Mouse (Mus musculus) embryonic facial prominence, embryonic 10.5 days (tissue): ENCODE measurements around the gene E130114P18Rik. TPM values are rescaled to one million over a fixed set of nuclear protein-coding genes. Genes with fewer than 3 reads are reported as not detected.

Experiments
- DNase-seq: peaks from one replicate; pipeline ENCODE4 v3.0.0-alpha.2; 2017; ENCODE audit warnings: low spot score
- H3K27ac ChIP-seq: fragments of 300-500 bp; sonication (generic); replicated peaks from 2 replicates; pipeline ENCODE4 v1.5.1; 2016; ENCODE audit warnings: mild to moderate bottlenecking
- H3K27me3 ChIP-seq: fragments of 300-500 bp; sonication (generic); replicated peaks from 2 replicates; pipeline ENCODE4 v1.6.1; 2016; ENCODE audit warnings: low read depth, mild to moderate bottlenecking; ENCODE audit not compliant: poor library complexity, severe bottlenecking
- H3K36me3 ChIP-seq: fragments of 300-500 bp; sonication (generic); replicated peaks from 2 replicates; pipeline ENCODE4 v1.6.1; 2016; ENCODE audit warnings: mild to moderate bottlenecking, moderate library complexity
- H3K4me1 ChIP-seq: fragments of 300-500 bp; sonication (generic); 2 replicates; pipeline ENCODE4 v1.6.1; 2016
- H3K4me3 ChIP-seq: fragments of 300-500 bp; sonication (generic); 2 replicates; pipeline ENCODE4 v1.5.1; 2016; ENCODE audit warnings: mild to moderate bottlenecking, moderate library complexity
- H3K9me3 ChIP-seq: fragments of 300-500 bp; sonication (generic); 2 replicates; pipeline ENCODE4 v1.6.1; 2016; ENCODE audit warnings: mild to moderate bottlenecking
- WGBS: fragments of 180-500 bp; shearing (Covaris S2); methylation state at CpG from one replicate; pipeline ENCODE4 v1.1.7; 2016; 5-methylcytosine and 5-hydroxymethylcytosine counted together
- polyA plus RNA-seq: library from polyadenylated mRNA; unstranded; fragments of >200 nt; fragmentation: Nextera tagmentation; extraction: Ambion mirVana; gene quantifications from 2 replicates; pipeline ENCODE4 v1.2.1, GENCODE M21; 2016

E130114P18Rik gene
- polyA plus RNA-seq, 1 experiment from 2014 or later: 10.9 TPM

GRCm38 (mm10) chr4:97772084-97772484, 5.8 kb downstream of the E130114P18Rik start:
- peak; percentile 99 for DNase-seq
- Histone ChIP-seq H3K27me3 (peaks cover 46% of the 10 kb centered on the region), H3K9me3 (no peaks in the 10 kb centered on the region), H3K4me1 (peaks cover 44% of the 10 kb centered on the region), H3K27ac (peak overlapping the region; percentile 92), H3K4me3 (peak overlapping the region; percentile 62), H3K36me3 (no peaks in the 10 kb centered on the region)
- WGBS: under 1% methylated on average over 25 of the region's 25 CpGs

GRCm38 (mm10) chr4:97771426-97771825, 6.5 kb downstream of the E130114P18Rik start:
- Histone ChIP-seq H3K27me3 (peaks cover 40% of the 10 kb centered on the region), H3K27ac (peak overlapping the region; percentile 92), H3K4me3 (peak overlapping the region; percentile 62), H3K9me3 (no peaks in the 10 kb centered on the region), H3K4me1 (peaks cover 37% of the 10 kb centered on the region), H3K36me3 (no peaks in the 10 kb centered on the region)
- no peak for DNase-seq
- WGBS: 16% methylated on average over 5 of the region's 5 CpGs

GRCm38 (mm10) chr4:97769861-97770260, 8.0 kb downstream of the E130114P18Rik start:
- no peak overlapping the region for H3K27ac ChIP-seq
- peaks cover 24% of the 10 kb centered on the region for H3K27me3 ChIP-seq
- H3K4me3 ChIP-seq: no peak overlapping the region
- no peak for DNase-seq
- H3K9me3 ChIP-seq: no peaks in the 10 kb centered on the region
- peaks cover 23% of the 10 kb centered on the region for H3K4me1 ChIP-seq
- 83% methylated on average over 1 of the region's 1 CpGs for WGBS
- no peaks in the 10 kb centered on the region for H3K36me3 ChIP-seq

DNA sequence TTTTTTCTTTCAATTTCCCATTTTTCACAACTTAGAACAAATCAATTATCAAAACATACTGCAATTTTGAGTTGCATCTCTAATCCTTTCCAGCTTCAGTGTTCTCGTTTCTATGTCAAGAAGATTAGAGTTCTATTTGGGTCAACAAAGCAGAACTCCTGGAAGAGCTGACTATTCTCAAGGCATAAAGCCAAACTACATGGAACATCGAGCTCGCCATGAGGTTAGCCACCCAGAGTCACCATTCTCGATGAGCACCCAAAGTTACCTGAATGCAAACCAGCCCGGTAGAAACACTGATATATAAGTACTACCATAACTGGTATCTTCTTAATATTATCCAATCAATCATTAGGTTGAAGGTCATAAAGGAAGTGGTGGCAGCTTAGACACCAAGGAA, 10.4 kb downstream of the E130114P18Rik start:
- 91% methylated on average over 5 of the region's 5 CpGs for WGBS
- no peak overlapping the region for H3K27ac ChIP-seq
- no peak for DNase-seq
- H3K4me3 ChIP-seq: no peak overlapping the region
- no peaks in the 10 kb centered on the region for H3K36me3 ChIP-seq
- H3K9me3 ChIP-seq: no peaks in the 10 kb centered on the region
- H3K4me1 ChIP-seq: peaks cover 9% of the 10 kb centered on the region
- H3K27me3 ChIP-seq: peaks cover 17% of the 10 kb centered on the region; the same call in 1 of the 2 replicates

DNA sequence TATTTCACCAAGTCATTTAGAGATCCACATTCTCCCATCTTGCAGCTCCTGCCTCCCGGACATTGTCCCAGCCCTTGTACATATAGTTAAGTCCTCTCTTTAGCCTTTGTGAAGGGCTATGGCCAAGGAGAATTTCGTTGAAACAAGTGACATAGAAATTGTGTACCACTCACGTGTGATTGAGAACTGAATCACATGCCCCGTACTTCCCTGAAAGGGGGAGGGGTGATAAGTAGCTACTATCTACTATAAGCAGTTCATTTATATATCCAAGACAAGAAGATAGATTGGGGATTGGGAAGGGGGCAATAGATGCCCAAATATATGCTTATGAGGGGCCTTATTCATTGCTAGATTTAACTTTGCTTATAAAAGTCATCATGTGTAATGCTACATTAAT, 10.9 kb downstream of the E130114P18Rik start:
- 77% methylated on average over 4 of the region's 4 CpGs for WGBS
- H3K36me3 ChIP-seq: no peaks in the 10 kb centered on the region
- H3K27me3 ChIP-seq: peaks cover 22% of the 10 kb centered on the region
- no peak overlapping the region for H3K27ac ChIP-seq
- no peak overlapping the region for H3K4me3 ChIP-seq
- no peaks in the 10 kb centered on the region for H3K9me3 ChIP-seq
- peaks cover 9% of the 10 kb centered on the region for H3K4me1 ChIP-seq
- no peak for DNase-seq

DNA sequence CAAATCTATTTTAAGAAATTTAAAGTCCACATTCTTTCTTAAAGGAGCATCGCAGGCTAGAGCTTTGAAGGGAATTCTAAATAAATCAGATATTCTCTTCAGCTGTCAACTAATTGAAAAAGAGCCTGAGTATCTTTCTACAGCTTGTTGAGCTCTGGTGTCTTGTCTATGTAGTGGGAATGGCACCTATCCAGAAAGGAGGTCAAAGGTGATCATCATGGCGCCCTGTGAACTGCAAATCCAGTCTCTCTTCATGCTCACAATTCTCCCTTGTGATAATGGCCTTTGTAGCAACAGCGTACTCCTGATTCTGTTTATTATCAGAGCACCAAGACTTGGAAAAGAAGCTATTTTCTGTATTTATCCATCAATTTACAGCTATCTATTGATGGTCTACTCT, 11.8 kb downstream of the E130114P18Rik start:
- 87% methylated on average over 3 of the region's 3 CpGs for WGBS
- Histone ChIP-seq H3K27me3 (peaks cover 31% of the 10 kb centered on the region), H3K4me1 (peaks cover 4% of the 10 kb centered on the region), H3K36me3 (no peaks in the 10 kb centered on the region), H3K27ac (no peak overlapping the region), H3K9me3 (no peaks in the 10 kb centered on the region), H3K4me3 (no peak overlapping the region)
- no peak for DNase-seq

DNA sequence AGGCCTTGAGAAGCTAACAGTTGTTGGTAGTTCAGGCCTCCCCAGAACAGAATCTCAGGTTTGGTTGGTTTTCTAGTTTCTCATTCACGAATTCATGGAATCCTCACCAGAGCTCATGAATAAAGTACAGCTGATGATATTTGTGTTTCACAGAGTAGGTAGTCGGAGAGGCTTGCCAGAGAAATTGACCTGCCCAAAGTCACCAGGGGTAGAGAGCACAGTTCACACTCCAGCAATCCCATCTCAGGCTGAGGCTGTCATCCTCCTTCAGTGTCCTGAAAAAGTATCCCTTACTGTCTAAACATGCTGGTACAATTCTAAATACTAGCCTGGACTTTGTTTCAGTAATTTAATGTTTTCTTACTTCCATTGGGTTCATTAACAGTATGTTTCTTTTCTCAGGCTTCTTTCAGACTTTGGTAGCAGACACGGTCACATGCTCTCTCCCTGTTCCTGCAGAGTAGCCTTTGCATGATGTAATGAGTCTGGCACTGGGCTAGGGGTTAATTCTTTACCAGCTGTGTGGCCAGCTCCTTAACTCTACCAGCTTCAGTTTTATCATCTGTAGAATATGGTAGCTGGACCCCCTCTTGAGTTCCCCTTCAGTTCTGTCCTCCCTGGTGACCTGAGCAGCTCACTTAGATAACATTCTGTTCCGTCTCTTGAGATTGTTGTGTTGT, 12.4 kb downstream of the E130114P18Rik start:
- 78% methylated on average over 4 of the region's 4 CpGs for WGBS
- no peaks in the 10 kb centered on the region for H3K36me3 ChIP-seq
- H3K27ac ChIP-seq: no peak overlapping the region
- peaks cover 37% of the 10 kb centered on the region for H3K27me3 ChIP-seq
- H3K9me3 ChIP-seq: no peaks in the 10 kb centered on the region
- peaks cover 4% of the 10 kb centered on the region for H3K4me1 ChIP-seq
- H3K4me3 ChIP-seq: no peak overlapping the region
- DNase-seq: no peak

DNA sequence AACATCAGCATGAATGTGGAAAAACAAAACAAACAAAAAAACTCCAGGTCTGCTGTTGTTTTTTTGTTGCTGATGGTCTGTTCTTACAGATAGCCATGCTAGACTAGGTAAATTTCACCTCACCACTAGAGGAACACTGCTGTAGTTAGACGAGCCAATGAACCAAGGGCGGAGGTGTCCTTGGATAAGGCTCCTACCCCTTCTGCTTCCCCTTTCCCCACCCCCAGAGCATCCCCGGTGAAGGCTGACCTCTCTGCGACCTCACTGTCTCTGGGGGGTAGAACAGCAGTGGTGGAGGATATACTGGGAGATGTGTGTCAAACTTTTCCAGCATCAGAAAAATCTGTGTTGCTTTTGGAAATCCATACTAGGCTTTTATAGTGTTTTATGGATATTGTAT, 13.3 kb downstream of the E130114P18Rik start:
- H3K9me3 ChIP-seq: no peaks in the 10 kb centered on the region
- peaks cover 41% of the 10 kb centered on the region for H3K27me3 ChIP-seq

GRCm38 (mm10) chr4:97758661-97759060, 19.2 kb downstream of the E130114P18Rik start:
- Histone ChIP-seq H3K27me3 (peaks cover 94% of the 10 kb centered on the region), H3K27ac (no peak overlapping the region), H3K4me1 (peaks cover 32% of the 10 kb centered on the region), H3K36me3 (no peaks in the 10 kb centered on the region), H3K9me3 (no peaks in the 10 kb centered on the region), H3K4me3 (peak overlapping the region; percentile 62; the same call in 1 of the 2 replicates)
- DNase-seq: no peak
- WGBS: 10% methylated on average over 3 of the region's 3 CpGs

More for the DNA sequence above, 13.3 kb downstream of the E130114P18Rik start:
- Histone ChIP-seq H3K36me3 (no peaks in the 10 kb centered on the region), H3K4me1 (peaks cover 4% of the 10 kb centered on the region), H3K27ac (no peak overlapping the region), H3K4me3 (no peak overlapping the region)
- no peak for DNase-seq
- 26% methylated on average over 4 of the region's 4 CpGs for WGBS

GRCm38 (mm10) chr4:97757978-97758461, 19.9 kb downstream of the E130114P18Rik start:
- no peaks in the 10 kb centered on the region for H3K36me3 ChIP-seq
- H3K27me3 ChIP-seq: peaks cover 95% of the 10 kb centered on the region
- peak overlapping the region; percentile 62 for H3K4me3 ChIP-seq
- no peaks in the 10 kb centered on the region for H3K9me3 ChIP-seq
- H3K4me1 ChIP-seq: peaks cover 35% of the 10 kb centered on the region
- peak; percentile 62 for DNase-seq
- WGBS: under 1% methylated on average over 14 of the region's 14 CpGs
- peak overlapping the region; percentile 81 for H3K27ac ChIP-seq

DNA sequence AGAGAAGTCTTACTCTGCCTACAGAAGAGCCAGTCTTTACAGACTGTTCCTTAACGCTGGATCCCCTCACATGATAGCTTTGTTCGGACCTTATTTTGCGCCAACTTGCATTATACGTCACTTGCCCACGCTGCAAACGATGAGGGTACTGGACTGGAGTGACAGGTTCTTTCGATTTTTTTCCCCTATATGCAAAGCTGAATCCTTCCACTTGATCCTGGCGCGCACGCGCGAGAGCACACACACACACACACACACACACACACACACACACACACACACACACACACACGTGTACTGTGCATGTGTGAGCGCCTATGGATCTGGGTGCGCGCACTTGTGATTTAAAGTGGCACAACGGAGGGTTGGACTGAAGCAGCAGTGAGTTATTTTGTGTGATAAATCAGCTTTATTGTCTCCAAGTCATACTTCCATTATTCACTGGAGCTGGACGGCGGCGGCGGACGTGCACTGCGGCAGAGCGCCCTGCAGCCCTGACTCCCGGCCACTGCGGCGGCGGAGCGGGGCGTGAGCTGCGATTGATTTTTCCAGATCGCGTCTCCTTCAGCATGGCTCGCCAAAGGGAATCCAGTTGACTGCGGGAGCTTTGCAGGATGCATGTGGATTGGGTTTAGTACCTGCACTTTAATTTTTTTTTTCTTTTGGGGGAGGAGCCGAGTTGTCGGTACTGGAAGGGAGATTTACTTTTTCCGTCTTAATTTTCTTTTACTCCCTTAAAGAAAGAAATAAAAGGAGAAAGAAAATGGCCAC, 20.5 kb downstream of the E130114P18Rik start:
- WGBS: under 1% methylated on average over 38 of the region's 38 CpGs

GRCm38 (mm10) chr4:97754241-97754640, 23.6 kb downstream of the E130114P18Rik start:
- Histone ChIP-seq H3K4me1 (peaks cover 57% of the 10 kb centered on the region), H3K36me3 (no peaks in the 10 kb centered on the region), H3K4me3 (peak overlapping the region; percentile 28; the same call in 1 of the 2 replicates), H3K9me3 (no peaks in the 10 kb centered on the region), H3K27ac (no peak overlapping the region; the same call in 1 of the 2 replicates), H3K27me3 (peaks cover 94% of the 10 kb centered on the region)
- peak; percentile 58 for DNase-seq
- WGBS: 3% methylated on average over 12 of the region's 12 CpGs

More for the DNA sequence above, 20.5 kb downstream of the E130114P18Rik start:
- peak overlapping the region; percentile 81 for H3K27ac ChIP-seq
- H3K4me3 ChIP-seq: peak overlapping the region; percentile 62
- H3K36me3 ChIP-seq: no peaks in the 10 kb centered on the region
- peak; percentile 82 for DNase-seq
- H3K9me3 ChIP-seq: no peaks in the 10 kb centered on the region
- peaks cover 100% of the 10 kb centered on the region for H3K27me3 ChIP-seq
- H3K4me1 ChIP-seq: peaks cover 40% of the 10 kb centered on the region
